Mouse (Mus musculus): Measurements from ENCODE around the gene Mcm9. TPM values are rescaled to one million over a fixed set of nuclear protein-coding genes. Genes with fewer than 3 reads are reported as not detected.

The Mcm9 gene
- polyA plus RNA-seq, 1 experiment from 2014 or later, result 15.7 TPM

GRCm38 (mm10) chr10:53598821-53599220 is 31.4 kb downstream of the Mcm9 start:
- Histone ChIP-seq H3K27me3 (ENCODE audit: insufficient read depth, low read length) (no peaks in the 10 kb centered on the region), H3K27ac (ENCODE audit: low read depth) (no peak overlapping the region; the same call in 1 of the 2 replicates), H3K4me2 (peak overlapping the region; percentile 79), H3K9ac (no peak overlapping the region), H3K4me3 (ENCODE audit: low read depth, low read length) (peak overlapping the region; percentile 92), H3K9me3 (ENCODE audit: low read depth, low read length) (no peaks in the 10 kb centered on the region), H3K36me3 (ENCODE audit: insufficient read depth) (peaks cover 40% of the 10 kb centered on the region), H3K4me1 (ENCODE audit: insufficient read depth) (peaks cover 9% of the 10 kb centered on the region)
- 51% methylated on average over 5 of the region's 5 CpGs for WGBS
- DNase-seq (peak; percentile 44), ATAC-seq (ENCODE audit: insufficient read depth) (no peak)
- no peak for TF ChIP-seq CTCF (IDR thresholded peaks at IDR 0.05; ENCODE audit: low read depth)

DNA sequence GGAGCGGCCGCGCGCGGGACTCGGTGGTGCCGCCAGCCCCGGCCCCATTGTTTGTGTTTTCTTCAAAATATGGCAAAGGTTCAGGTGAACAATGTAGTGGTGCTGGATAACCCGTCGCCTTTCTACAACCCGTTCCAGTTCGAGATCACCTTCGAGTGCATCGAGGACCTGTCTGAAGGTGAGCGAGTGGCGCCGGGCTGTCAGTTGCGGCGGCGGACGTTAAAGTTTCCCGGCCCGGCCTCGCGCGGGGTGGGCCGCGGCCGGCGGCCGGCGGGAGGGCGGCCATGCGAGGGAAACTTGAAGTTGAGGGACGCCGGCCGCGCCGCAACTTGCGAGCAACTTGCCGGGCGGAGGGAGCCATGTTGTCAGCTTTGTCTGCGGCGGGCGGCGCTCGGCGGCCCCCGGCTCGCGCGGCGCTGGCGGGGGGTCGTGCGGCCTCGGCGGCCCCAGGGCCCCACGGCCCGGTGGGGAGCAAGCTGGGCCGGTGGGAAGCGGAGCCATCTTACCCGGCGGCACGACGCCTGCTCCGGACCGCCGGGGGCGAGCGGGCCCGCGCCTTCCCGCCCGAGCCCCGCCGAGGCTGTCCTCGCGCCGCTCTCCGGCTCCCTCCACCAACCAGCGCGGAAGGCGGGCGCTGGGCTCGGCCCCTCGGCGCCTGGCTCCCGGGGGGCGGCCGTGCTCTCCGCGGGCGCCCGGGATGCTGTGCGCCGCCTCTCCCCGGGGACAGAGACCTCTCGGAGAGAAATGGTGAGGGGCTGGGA is 32.9 kb downstream of the Mcm9 start:
- TF ChIP-seq CTCF (IDR thresholded peaks at IDR 0.05; ENCODE audit: low read depth), result no peak

DNA sequence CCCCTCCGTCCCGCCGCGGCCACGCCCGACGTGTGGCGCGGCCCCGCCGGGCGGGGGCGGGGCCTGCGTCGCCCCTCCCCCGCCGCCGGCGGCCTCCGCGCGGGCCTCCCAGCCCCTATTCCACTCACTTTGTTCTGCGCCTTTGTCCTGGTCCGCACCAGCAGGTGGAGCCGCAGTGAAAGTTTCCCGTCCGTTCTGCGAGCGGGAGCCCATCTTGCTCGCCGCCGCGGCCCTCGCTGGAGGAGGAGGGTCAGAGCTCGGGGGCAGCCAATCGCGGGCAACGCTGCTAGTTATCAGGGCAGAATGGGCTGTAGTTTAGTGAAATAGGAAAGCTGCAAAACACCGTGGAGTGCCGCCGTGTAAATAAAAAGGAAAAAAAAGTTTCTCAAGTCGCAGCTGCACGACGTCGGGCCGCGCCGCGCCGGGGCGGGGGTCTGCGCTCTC is 33.5 kb downstream of the Mcm9 start, which contains the start of gene Asf1a:
Gene Asf1a (plus strand): TSS at position 81 of the 444 bp plus-strand sequence.
- under 1% methylated on average over 48 of the region's 52 CpGs for WGBS
- Histone ChIP-seq H3K27me3 (ENCODE audit: insufficient read depth, low read length) (no peaks in the 10 kb centered on the region), H3K9me3 (ENCODE audit: low read depth, low read length) (no peaks in the 10 kb centered on the region), H3K4me1 (ENCODE audit: insufficient read depth) (peaks cover 9% of the 10 kb centered on the region), H3K4me2 (peak within 1 kb of the TSS; percentile 79), H3K36me3 (ENCODE audit: insufficient read depth) (peaks cover 20% of the 10 kb centered on the region), H3K27ac (ENCODE audit: low read depth) (peak within 1 kb of the TSS; percentile 100), H3K4me3 (ENCODE audit: low read depth, low read length) (peak within 1 kb of the TSS; percentile 92), H3K9ac (peak within 1 kb of the TSS; percentile 98)
- peak; percentile 74 for TF ChIP-seq CTCF (IDR thresholded peaks at IDR 0.05; ENCODE audit: low read depth)
- ATAC-seq (ENCODE audit: insufficient read depth), result peak; percentile 99
- peak; percentile 98 for DNase-seq

More for the DNA sequence above, 32.9 kb downstream of the Mcm9 start:
- Histone ChIP-seq H3K27me3 (ENCODE audit: insufficient read depth, low read length) (no peaks in the 10 kb centered on the region), H3K4me3 (ENCODE audit: low read depth, low read length) (peak overlapping the region; percentile 92), H3K4me2 (peak overlapping the region; percentile 79), H3K27ac (ENCODE audit: low read depth) (peak overlapping the region; percentile 100), H3K9ac (peak overlapping the region; percentile 98), H3K9me3 (ENCODE audit: low read depth, low read length) (no peaks in the 10 kb centered on the region), H3K4me1 (ENCODE audit: insufficient read depth) (peaks cover 9% of the 10 kb centered on the region), H3K36me3 (ENCODE audit: insufficient read depth) (peaks cover 25% of the 10 kb centered on the region)
- DNase-seq (peak; percentile 65), ATAC-seq (ENCODE audit: insufficient read depth) (peak; percentile 16; the same call in 1 of the 2 replicates)
- under 1% methylated on average over 95 of the region's 99 CpGs for whole genome bisulfite sequencing

GRCm38 (mm10) chr10:53595744-53596676 is 34.2 kb downstream of the Mcm9 start:
- Histone ChIP-seq H3K27me3 (ENCODE audit: insufficient read depth, low read length) (no peaks in the 10 kb centered on the region), H3K4me1 (ENCODE audit: insufficient read depth) (peaks cover 9% of the 10 kb centered on the region), H3K4me2 (peak overlapping the region; percentile 79), H3K27ac (ENCODE audit: low read depth) (peak overlapping the region; percentile 98), H3K9me3 (ENCODE audit: low read depth, low read length) (no peaks in the 10 kb centered on the region), H3K36me3 (ENCODE audit: insufficient read depth) (peaks cover 19% of the 10 kb centered on the region), H3K9ac (peak overlapping the region; percentile 71), H3K4me3 (ENCODE audit: low read depth, low read length) (peak overlapping the region; percentile 92)
- TF ChIP-seq CTCF (IDR thresholded peaks at IDR 0.05; ENCODE audit: low read depth), result no peak
- ATAC-seq (ENCODE audit: insufficient read depth) (peak; percentile 94), DNase-seq (peak; percentile 50)
- WGBS, result 3% methylated on average over 26 of the region's 27 CpGs

- H3K4me3 ChIP-seq (ENCODE audit: low read depth, low read length), result no peak overlapping the region
- no peaks in the 10 kb centered on the region for H3K27me3 ChIP-seq (ENCODE audit: insufficient read depth, low read length)
- WGBS, result 71% methylated on average over 3 of the region's 3 CpGs
- TF ChIP-seq CTCF (IDR thresholded peaks at IDR 0.05; ENCODE audit: low read depth), result no peak
- H3K36me3 ChIP-seq (ENCODE audit: insufficient read depth), result no peaks in the 10 kb centered on the region
- ATAC-seq (ENCODE audit: insufficient read depth), result no peak
- DNase-seq, result no peak
- H3K9me3 ChIP-seq (ENCODE audit: low read depth, low read length), result no peaks in the 10 kb centered on the region
- no peak overlapping the region for H3K4me2 ChIP-seq
- no peak overlapping the region for H3K9ac ChIP-seq
- H3K27ac ChIP-seq (ENCODE audit: low read depth), result no peak overlapping the region
- H3K4me1 ChIP-seq (ENCODE audit: insufficient read depth), result no peaks in the 10 kb centered on the region; the same call in 1 of the 2 replicates
Measured at GRCm38 (mm10) chr10:53585777-53586176, 44.5 kb downstream of the Mcm9 start.

GRCm38 (mm10) chr10:53581087-53581486 is 49.2 kb downstream of the Mcm9 start:
- no peaks in the 10 kb centered on the region; the same call in 1 of the 2 replicates for H3K4me1 ChIP-seq (ENCODE audit: insufficient read depth)
- 14% methylated on average over 10 of the region's 12 CpGs for WGBS

More at GRCm38 (mm10) chr10:53581087-53581486, 49.2 kb downstream of the Mcm9 start:
- Histone ChIP-seq H3K9ac (peak overlapping the region; percentile 50), H3K4me2 (peak overlapping the region; percentile 86), H3K4me3 (ENCODE audit: low read depth, low read length) (peak overlapping the region; percentile 44), H3K36me3 (ENCODE audit: insufficient read depth) (no peaks in the 10 kb centered on the region), H3K9me3 (ENCODE audit: low read depth, low read length) (no peaks in the 10 kb centered on the region), H3K27ac (ENCODE audit: low read depth) (no peak overlapping the region; the same call in 1 of the 2 replicates), H3K27me3 (ENCODE audit: insufficient read depth, low read length) (no peaks in the 10 kb centered on the region)
- TF ChIP-seq CTCF (IDR thresholded peaks at IDR 0.05; ENCODE audit: low read depth), result no peak
- ATAC-seq (ENCODE audit: insufficient read depth) (peak; percentile 55; the same call in 1 of the 2 replicates), DNase-seq (peak; percentile 27)
